Mouse (Mus musculus): Measurements from ENCODE around the gene Rnf207. TPM values are rescaled to one million over a fixed set of nuclear protein-coding genes. Genes with fewer than 3 reads are reported as not detected.

Rnf207 gene
- polyA plus RNA-seq, 1 experiment: 0.81 TPM

GRCm38 (mm10) chr4:152290385-152290784 lies 28.4 kb downstream of the Rnf207 start:
- H3K4me1 ChIP-seq (ENCODE audit: control insufficient read depth, insufficient read depth, low read length): peaks cover 3% of the 10 kb centered on the region; the same call in 1 of the 2 replicates
- no peak for TF ChIP-seq CTCF (IDR thresholded peaks at IDR 0.05; ENCODE audit: borderline replicate concordance, insufficient read depth, low read length)
- TF ChIP-seq POLR2A (IDR thresholded peaks at IDR 0.05; ENCODE audit: low read depth, low read length): no peak
- H3K27ac ChIP-seq (ENCODE audit: insufficient read depth, low read length): no peak overlapping the region
- no peak overlapping the region for H3K4me3 ChIP-seq (ENCODE audit: insufficient read depth, low read length)

GRCm38 (mm10) chr4:152288398-152288945 lies 30.3 kb downstream of the Rnf207 start:
- no peaks in the 10 kb centered on the region for H3K4me1 ChIP-seq (ENCODE audit: control insufficient read depth, insufficient read depth, low read length)
- no peak overlapping the region for H3K27ac ChIP-seq (ENCODE audit: insufficient read depth, low read length)
- H3K4me3 ChIP-seq (ENCODE audit: insufficient read depth, low read length): no peak overlapping the region
- no peak for TF ChIP-seq CTCF (IDR thresholded peaks at IDR 0.05; ENCODE audit: borderline replicate concordance, insufficient read depth, low read length)
- no peak for TF ChIP-seq POLR2A (IDR thresholded peaks at IDR 0.05; ENCODE audit: low read depth, low read length)

GRCm38 (mm10) chr4:152287317-152288120 lies 31.3 kb downstream of the Rnf207 start:
- H3K27ac ChIP-seq (ENCODE audit: insufficient read depth, low read length): no peak overlapping the region
- TF ChIP-seq CTCF (IDR thresholded peaks at IDR 0.05; ENCODE audit: borderline replicate concordance, insufficient read depth, low read length) (no peak), POLR2A (IDR thresholded peaks at IDR 0.05; ENCODE audit: low read depth, low read length) (no peak)
- H3K4me3 ChIP-seq (ENCODE audit: insufficient read depth, low read length): no peak overlapping the region
- no peaks in the 10 kb centered on the region for H3K4me1 ChIP-seq (ENCODE audit: control insufficient read depth, insufficient read depth, low read length)

- no peaks in the 10 kb centered on the region for H3K4me1 ChIP-seq (ENCODE audit: control insufficient read depth, insufficient read depth, low read length)
- TF ChIP-seq POLR2A (IDR thresholded peaks at IDR 0.05; ENCODE audit: low read depth, low read length): no peak
- TF ChIP-seq CTCF (IDR thresholded peaks at IDR 0.05; ENCODE audit: borderline replicate concordance, insufficient read depth, low read length): peak; percentile 10; the same call in 1 of the 2 replicates
- H3K4me3 ChIP-seq (ENCODE audit: insufficient read depth, low read length): no peak overlapping the region
- no peak overlapping the region for H3K27ac ChIP-seq (ENCODE audit: insufficient read depth, low read length)
These were observed 31.9 kb downstream of the Rnf207 start for GRCm38 (mm10) chr4:152286887-152287286.

GRCm38 (mm10) chr4:152286183-152286582 lies 32.6 kb downstream of the Rnf207 start:
- Histone ChIP-seq H3K4me3 (ENCODE audit: insufficient read depth, low read length) (no peak overlapping the region), H3K27ac (ENCODE audit: insufficient read depth, low read length) (no peak overlapping the region)
- 0 out of 2 replicates have a peak, but pooled peaks have one; percentile 21 for TF ChIP-seq POLR2A (IDR thresholded peaks at IDR 0.05; ENCODE audit: low read depth, low read length)
- TF ChIP-seq CTCF (IDR thresholded peaks at IDR 0.05; ENCODE audit: borderline replicate concordance, insufficient read depth, low read length): no peak

GRCm38 (mm10) chr4:152285505-152285904 lies 33.3 kb downstream of the Rnf207 start:
- Histone ChIP-seq H3K27ac (ENCODE audit: insufficient read depth, low read length) (no peak overlapping the region), H3K4me1 (ENCODE audit: control insufficient read depth, insufficient read depth, low read length) (no peaks in the 10 kb centered on the region), H3K4me3 (ENCODE audit: insufficient read depth, low read length) (no peak overlapping the region)
- TF ChIP-seq POLR2A (IDR thresholded peaks at IDR 0.05; ENCODE audit: low read depth, low read length): no peak
- TF ChIP-seq CTCF (IDR thresholded peaks at IDR 0.05; ENCODE audit: borderline replicate concordance, insufficient read depth, low read length): 0 out of 2 replicates have a peak, but pooled peaks have one; percentile 30

More at GRCm38 (mm10) chr4:152286183-152286582, 32.6 kb downstream of the Rnf207 start:
- H3K4me1 ChIP-seq (ENCODE audit: control insufficient read depth, insufficient read depth, low read length): no peaks in the 10 kb centered on the region

GRCm38 (mm10) chr4:152283186-152283950 lies 35.4 kb downstream of the Rnf207 start:
- H3K4me3 ChIP-seq (ENCODE audit: insufficient read depth, low read length): no peak overlapping the region
- no peak overlapping the region for H3K27ac ChIP-seq (ENCODE audit: insufficient read depth, low read length)
- H3K4me1 ChIP-seq (ENCODE audit: control insufficient read depth, insufficient read depth, low read length): no peaks in the 10 kb centered on the region
- TF ChIP-seq CTCF (IDR thresholded peaks at IDR 0.05; ENCODE audit: borderline replicate concordance, insufficient read depth, low read length) (peak; percentile 83), POLR2A (IDR thresholded peaks at IDR 0.05; ENCODE audit: low read depth, low read length) (no peak)

DNA sequence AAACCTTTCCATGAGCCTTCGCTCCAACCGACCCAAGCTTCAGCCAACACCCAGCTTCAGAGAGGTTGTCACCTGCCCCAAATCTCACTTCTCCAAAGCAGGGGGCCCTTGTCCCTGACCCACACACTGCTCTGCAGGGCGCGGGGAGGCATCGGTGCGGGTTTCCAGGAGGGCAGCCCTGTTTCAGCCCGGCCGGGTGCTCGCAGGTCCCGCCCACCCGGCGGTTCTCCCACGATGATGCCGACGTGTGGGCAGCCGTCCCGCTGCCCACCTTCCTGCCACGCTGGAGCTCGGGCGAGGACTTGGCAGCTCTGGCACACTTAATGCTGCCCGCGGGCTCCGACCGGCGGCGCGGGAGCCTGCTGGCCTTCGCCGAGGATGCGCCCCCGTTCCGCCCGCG lies 36.1 kb downstream of the Rnf207 start:
- Histone ChIP-seq H3K4me1 (ENCODE audit: control insufficient read depth, insufficient read depth, low read length) (no peaks in the 10 kb centered on the region), H3K27ac (ENCODE audit: insufficient read depth, low read length) (no peak overlapping the region), H3K4me3 (ENCODE audit: insufficient read depth, low read length) (no peak overlapping the region)
- TF ChIP-seq CTCF (IDR thresholded peaks at IDR 0.05; ENCODE audit: borderline replicate concordance, insufficient read depth, low read length): no peak
- no peak for TF ChIP-seq POLR2A (IDR thresholded peaks at IDR 0.05; ENCODE audit: low read depth, low read length)

DNA sequence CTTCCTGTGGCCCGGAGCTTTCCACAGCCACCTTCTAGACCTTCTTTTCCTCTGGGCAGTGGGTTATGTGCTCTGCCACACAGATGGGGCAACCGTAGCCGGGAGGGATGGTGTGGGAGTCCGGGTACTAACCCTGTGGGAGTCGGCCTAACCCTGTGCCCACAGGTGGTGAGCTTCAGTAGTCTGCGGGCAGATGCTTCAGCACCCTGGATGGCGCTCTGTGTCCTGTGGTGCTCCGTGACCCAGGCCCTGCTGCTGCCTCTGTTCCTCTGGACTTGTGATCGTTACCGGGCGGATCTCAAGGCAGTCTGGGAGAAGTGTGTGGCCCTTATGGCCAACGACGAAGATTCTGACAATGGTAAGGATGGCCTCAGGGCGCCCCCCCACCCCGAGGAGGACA lies 37.2 kb downstream of the Rnf207 start:
- Histone ChIP-seq H3K4me1 (ENCODE audit: control insufficient read depth, insufficient read depth, low read length) (no peaks in the 10 kb centered on the region), H3K27ac (ENCODE audit: insufficient read depth, low read length) (no peak overlapping the region), H3K4me3 (ENCODE audit: insufficient read depth, low read length) (no peak overlapping the region)
- TF ChIP-seq CTCF (IDR thresholded peaks at IDR 0.05; ENCODE audit: borderline replicate concordance, insufficient read depth, low read length): no peak
